Mouse (Mus musculus) liver, postnatal 0 days (tissue): ENCODE measurements at regions not wholly inside any gene's neighbourhood (a gene's known extent, or its start where the extent isn't known, plus 50 kb on each side); places are given as distances from the start of the nearest gene placed in this dataset.

ENCODE experiments used
- CTCF ChIP-seq: sonication (generic); IDR thresholded peaks from 2 replicates; pipeline ENCODE4 v1.5.1; 2016; ENCODE audit warnings: antibody characterized with exemption, low read depth
- EP300 ChIP-seq: IDR thresholded peaks from 2 replicates; pipeline ENCODE4 v1.6.1; 2016; ENCODE audit warnings: antibody characterized with exemption, low read depth, mild to moderate bottlenecking

DNA sequence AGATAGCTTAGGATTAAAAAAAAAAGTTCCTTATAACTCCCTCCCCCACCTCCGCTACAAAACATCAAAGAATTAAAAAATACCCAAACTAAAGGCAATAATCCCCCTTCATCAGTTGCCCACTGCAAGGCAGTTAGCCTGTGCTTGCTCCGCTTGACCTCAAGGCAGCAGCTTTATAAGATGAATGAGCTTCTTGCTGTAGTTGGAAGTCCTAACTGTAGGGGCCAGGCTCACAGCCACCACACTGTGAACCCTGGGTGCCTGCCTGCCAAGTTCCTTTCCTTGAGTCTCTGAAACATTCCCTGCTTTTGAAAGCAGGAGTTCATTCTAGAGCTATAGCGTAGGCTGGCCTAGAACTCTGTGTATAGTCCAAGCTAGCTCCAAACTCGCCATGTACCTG, 64.3 kb upstream of the Jade1 start:
- TF ChIP-seq CTCF = no peak
- TF ChIP-seq EP300 = no peak
